Mouse (Mus musculus): ENCODE data around the gene 1700025C18Rik.

- no peak for TF ChIP-seq CTCF (IDR thresholded peaks at IDR 0.05; ENCODE audit: low read depth, low read length)
- TF ChIP-seq POLR2A (IDR thresholded peaks at IDR 0.05; ENCODE audit: extremely low read depth, insufficient read depth, low read length): no peak
Observed at GRCm38 (mm10) chr2:165102920-165103319, 12.4 kb upstream of the 1700025C18Rik start.

Measured in liver, adult 2 months (tissue).